Mouse (Mus musculus) C2C12 (cell line): ENCODE measurements around the gene Dnah8.

ENCODE experiments used
- CTCF ChIP-seq: IDR thresholded peaks from one replicate; pipeline ENCODE4 v1.5.1; 2011; ENCODE audit not compliant: control insufficient read depth, insufficient read depth, insufficient read length
- FOSL1 ChIP-seq: IDR thresholded peaks from one replicate; pipeline ENCODE4 v1.8.0; 2011; ENCODE audit warnings: mild to moderate bottlenecking, low read length; ENCODE audit not compliant: poor library complexity, insufficient read depth, severe bottlenecking

- TF ChIP-seq CTCF, result no peak
- TF ChIP-seq FOSL1, result no peak
Measured at GRCm38 (mm10) chr17:30842312-30842711, 218.2 kb downstream of the Dnah8 start.
